Mouse (Mus musculus): Measurements from ENCODE around the gene Tmem120b. TPM values are rescaled to one million over a fixed set of nuclear protein-coding genes. Genes with fewer than 3 reads are reported as not detected.
A peak's percentile ranks its signal among the peaks of the same experiment; 100 is the strongest.

The Tmem120b gene
- polyA plus RNA-seq, 1 experiment from 2014 or later, result 19.1 TPM

DNA sequence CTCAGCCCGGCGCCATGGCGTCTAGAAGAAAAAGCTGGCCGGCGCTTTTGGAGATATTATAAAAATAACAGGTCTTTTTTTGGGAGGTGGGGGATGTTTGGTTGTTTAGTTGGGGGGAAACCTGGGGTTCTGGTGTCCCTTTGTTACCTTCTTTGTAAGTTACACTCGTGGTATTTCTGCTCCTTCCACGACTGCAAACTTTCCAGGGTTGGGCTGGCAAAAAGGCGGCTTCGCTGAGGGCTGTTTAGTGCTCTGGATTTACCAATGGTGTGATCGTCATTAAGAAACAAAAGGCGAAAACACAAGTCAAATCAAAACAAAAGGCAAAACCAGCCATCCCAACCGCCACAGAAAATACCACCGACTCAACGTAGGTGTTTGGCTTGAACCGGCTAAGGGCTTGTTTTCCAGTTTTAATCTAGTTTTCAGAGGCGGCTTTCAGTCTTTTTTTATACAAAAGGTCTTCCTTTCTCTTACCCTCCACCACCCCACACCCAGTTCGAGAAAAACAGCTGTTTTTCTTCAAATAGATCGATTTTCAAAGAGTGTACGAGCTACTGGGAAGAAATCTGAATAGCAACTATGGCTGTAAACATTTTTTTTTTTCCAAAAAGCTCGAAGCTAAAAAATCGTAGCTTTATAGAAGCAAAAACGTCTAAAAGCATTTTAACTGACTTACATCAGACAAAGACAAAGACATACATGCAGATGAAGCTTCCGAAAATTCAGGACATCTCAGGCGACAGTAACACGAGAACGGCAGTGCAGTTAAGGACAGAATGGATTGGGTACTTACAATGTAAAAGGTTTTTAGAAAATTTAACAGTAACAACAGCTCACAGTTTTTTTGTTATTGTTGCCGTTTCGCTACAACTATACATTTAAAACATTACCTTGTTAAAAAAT is 71.8 kb downstream of the Tmem120b start:
- no peak for ATAC-seq (ENCODE audit: low FRiP score, low read depth)
- Histone ChIP-seq H3K9ac (peak overlapping the region; percentile 100), H3K4me3 (peak overlapping the region; percentile 94), H3K9me3 (no peaks in the 10 kb centered on the region), H3K4me1 (peaks cover 52% of the 10 kb centered on the region), H3K27me3 (no peaks in the 10 kb centered on the region), H3K4me2 (replicated peaks) (peak overlapping the region; percentile 98), H3K36me3 (peaks cover 12% of the 10 kb centered on the region; the same call in 1 of the 2 replicates), H3K27ac (peak overlapping the region; percentile 100)
- under 1% methylated on average over 28 of the region's 28 CpGs for WGBS

DNA sequence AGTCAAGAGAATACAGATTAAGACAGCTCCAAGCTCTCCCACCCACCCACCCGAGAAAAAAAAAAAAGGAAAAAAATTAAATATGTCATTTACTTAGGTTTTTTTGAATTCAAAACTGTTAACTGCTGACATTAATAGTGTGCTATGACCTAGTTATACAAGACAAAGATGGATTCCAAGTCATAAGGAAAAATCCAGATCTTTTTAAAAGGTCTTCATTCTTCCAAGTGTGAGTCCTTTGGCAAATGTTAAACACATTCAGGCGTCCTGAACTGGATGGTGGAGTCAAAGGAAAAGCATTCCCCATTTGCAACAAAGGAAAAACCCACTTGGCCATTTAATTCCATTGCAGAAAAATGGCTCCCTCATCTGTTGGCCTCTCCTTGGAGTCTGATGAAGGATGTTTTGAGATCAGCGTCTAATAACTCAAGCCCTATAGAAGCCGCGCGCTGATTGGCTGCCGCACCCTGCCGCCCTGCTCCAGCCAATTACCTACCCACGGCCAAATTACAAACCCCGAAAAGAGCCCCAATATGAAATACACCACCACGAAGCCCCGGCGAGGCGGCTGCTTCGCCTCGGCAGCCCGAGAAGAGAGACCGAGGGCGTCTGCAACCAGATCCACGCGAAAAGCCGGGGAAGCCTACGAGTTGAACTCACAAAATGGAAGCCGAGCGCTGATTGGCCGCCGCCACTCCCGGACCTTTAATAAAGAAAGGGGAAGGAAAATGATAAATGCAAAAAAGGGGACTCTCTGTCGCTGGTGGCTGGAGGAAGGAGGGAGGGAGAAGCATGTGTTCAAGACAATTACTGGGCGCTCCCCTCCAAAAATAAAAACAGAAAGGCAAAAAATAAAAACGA is 72.7 kb downstream of the Tmem120b start:
- Histone ChIP-seq H3K9ac (peak overlapping the region; percentile 100), H3K27me3 (no peaks in the 10 kb centered on the region), H3K9me3 (no peaks in the 10 kb centered on the region), H3K4me3 (peak overlapping the region; percentile 94), H3K4me1 (peaks cover 52% of the 10 kb centered on the region), H3K36me3 (peaks cover 20% of the 10 kb centered on the region), H3K27ac (peak overlapping the region; percentile 100), H3K4me2 (replicated peaks) (peak overlapping the region; percentile 98)
- ATAC-seq (ENCODE audit: low FRiP score, low read depth), result peak; percentile 77
- under 1% methylated on average over 31 of the region's 31 CpGs for WGBS

DNA sequence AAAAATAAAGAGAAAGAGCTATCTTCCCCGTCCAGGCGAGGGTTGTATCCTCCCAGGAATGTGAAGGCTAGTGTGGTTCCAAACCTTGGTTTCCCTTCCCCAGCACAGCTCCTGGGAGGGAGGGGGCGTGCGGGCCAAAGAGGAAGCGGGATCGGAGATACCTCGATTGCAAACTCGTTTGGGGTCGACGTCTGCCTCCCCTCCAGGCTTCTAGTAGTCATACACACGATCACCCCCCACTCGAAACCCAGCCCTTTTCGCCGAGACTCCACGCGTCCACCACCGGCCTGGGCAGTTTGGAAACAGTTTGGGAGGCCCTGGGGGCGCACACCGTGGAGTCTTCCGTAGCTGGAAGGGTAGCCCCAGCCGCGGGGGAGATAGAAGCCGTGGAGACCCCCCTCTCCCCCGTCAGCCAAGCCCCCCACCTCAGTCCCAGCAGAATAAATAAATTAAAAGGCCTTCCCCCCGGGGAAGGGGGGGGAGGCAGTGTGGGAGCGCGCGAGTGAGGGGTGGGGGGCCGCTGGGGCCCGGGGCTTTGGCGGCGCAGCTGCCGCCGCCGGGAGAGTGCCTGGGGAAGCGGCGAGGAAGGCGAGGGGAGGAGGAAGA is 73.4 kb downstream of the Tmem120b start:
- WGBS, result 1% methylated on average over 32 of the region's 38 CpGs
- Histone ChIP-seq H3K36me3 (peaks cover 25% of the 10 kb centered on the region), H3K4me2 (replicated peaks) (peak overlapping the region; percentile 98), H3K27me3 (no peaks in the 10 kb centered on the region), H3K4me3 (peak overlapping the region; percentile 94), H3K9me3 (no peaks in the 10 kb centered on the region), H3K4me1 (peaks cover 52% of the 10 kb centered on the region), H3K27ac (peak overlapping the region; percentile 100), H3K9ac (peak overlapping the region; percentile 100)
- 0 out of 2 replicates have a peak, but pooled peaks have one; percentile 15 for ATAC-seq (ENCODE audit: low FRiP score, low read depth)

DNA sequence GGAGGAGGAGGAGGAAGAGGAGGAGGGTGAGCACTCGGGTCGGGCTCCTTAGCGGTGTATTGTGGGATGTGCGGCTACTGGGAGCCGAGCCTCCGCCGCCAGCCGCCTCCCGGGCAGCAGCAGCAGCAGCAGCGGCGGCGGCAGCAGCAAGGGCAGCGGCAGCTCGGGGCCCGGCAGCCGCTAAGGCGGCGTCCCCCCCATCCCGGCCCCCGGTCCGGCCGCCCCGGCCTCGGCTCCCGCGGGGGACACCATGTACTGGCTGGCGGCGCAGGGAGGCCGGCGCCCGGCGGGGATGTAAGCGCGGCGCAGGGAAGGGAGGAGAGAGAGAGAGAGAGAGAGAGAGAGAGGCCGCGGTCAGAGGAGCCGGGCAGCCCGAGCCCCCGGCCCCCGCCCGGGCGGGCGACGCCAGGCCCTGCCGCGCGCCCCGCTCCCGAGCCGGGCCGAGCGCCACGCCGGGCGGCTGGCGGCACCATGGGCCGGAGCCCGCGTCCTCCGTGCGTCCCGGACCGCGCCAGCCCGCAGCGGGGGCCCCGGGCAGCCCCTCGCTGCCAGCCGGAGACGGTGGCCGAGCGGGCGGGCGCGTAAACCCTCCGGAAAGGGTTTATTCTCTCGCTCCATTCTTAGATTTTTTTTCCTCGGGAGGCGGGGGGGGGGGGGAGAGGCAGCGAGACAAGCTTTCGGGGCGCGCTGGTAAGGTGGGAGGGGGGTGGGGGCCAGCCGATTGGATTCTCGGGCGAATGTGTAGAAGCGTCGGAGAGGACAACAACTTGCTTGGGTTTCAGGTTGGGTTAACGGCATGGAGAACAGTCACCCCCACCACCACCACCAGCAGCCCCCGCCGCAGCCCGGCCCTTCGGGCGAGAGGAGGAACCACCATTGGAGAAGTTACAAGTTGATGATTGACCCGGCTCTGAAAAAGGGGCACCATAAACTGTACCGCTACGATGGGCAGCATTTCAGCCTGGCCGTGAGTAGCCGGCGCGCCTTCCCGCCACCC is 74.2 kb downstream of the Tmem120b start, which contains the start of gene Setd1b:
Gene Setd1b (plus strand): TSS at position 33 of the 997 bp plus-strand sequence.
- peak within 1 kb of the TSS; percentile 100 for H3K27ac ChIP-seq
- ATAC-seq (ENCODE audit: low FRiP score, low read depth), result no peak
- WGBS, result under 1% methylated on average over 94 of the region's 103 CpGs

DNA sequence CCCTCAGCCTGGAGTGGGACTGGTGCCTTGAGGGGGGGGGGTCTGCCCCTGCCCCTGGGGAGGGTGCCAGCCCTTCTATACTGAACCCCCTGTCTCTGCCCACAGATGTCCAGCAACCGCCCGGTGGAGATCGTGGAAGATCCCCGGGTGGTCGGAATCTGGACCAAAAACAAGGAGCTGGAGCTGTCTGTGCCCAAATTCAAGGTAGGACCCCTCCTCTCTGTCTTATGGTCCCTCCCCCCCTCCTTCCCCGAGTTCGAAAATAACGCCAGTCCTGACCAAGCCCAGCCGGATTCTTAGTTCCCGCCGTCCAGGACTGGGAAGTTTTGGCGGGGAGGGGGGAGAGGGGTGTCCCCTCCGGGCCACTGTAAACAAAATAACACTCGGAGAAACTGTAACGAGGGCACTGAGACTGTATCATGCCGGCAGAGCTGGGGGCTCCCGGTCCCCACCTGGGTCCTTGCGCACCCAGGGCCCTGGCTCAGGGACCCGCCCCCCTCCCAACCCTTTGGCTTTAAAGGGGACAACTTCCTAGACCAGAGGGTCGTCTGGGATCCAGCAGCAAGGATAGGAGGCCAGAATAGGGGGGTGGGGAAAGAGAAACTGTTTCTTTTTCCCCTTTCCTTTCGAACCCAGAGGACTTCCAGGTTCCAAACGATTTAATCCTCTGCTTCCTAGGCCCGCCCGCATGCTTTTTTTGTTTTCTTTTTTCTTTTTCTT is 75.2 kb downstream of the Tmem120b start:
- peak overlapping the region; percentile 100 for H3K9ac ChIP-seq
- peaks cover 38% of the 10 kb centered on the region for H3K4me1 ChIP-seq
- no peaks in the 10 kb centered on the region for H3K27me3 ChIP-seq
- peak overlapping the region; percentile 98 for H3K4me2 ChIP-seq (replicated peaks)
- peaks cover 40% of the 10 kb centered on the region for H3K36me3 ChIP-seq
- H3K4me3 ChIP-seq, result peak overlapping the region; percentile 94
- WGBS, result 2% methylated on average over 21 of the region's 24 CpGs
- ATAC-seq (ENCODE audit: low FRiP score, low read depth), result no peak
- peak overlapping the region; percentile 100 for H3K27ac ChIP-seq
- no peaks in the 10 kb centered on the region for H3K9me3 ChIP-seq

More for the DNA sequence above, 74.2 kb downstream of the Tmem120b start, which contains the start of gene Setd1b:
- H3K4me1 ChIP-seq, result peaks cover 44% of the 10 kb centered on the region
- H3K4me2 ChIP-seq (replicated peaks), result peak within 1 kb of the TSS; percentile 98
- no peaks in the 10 kb centered on the region for H3K27me3 ChIP-seq
- peak within 1 kb of the TSS; percentile 94 for H3K4me3 ChIP-seq
- no peaks in the 10 kb centered on the region for H3K9me3 ChIP-seq
- H3K36me3 ChIP-seq, result peaks cover 31% of the 10 kb centered on the region
- peak within 1 kb of the TSS; percentile 100 for H3K9ac ChIP-seq

DNA sequence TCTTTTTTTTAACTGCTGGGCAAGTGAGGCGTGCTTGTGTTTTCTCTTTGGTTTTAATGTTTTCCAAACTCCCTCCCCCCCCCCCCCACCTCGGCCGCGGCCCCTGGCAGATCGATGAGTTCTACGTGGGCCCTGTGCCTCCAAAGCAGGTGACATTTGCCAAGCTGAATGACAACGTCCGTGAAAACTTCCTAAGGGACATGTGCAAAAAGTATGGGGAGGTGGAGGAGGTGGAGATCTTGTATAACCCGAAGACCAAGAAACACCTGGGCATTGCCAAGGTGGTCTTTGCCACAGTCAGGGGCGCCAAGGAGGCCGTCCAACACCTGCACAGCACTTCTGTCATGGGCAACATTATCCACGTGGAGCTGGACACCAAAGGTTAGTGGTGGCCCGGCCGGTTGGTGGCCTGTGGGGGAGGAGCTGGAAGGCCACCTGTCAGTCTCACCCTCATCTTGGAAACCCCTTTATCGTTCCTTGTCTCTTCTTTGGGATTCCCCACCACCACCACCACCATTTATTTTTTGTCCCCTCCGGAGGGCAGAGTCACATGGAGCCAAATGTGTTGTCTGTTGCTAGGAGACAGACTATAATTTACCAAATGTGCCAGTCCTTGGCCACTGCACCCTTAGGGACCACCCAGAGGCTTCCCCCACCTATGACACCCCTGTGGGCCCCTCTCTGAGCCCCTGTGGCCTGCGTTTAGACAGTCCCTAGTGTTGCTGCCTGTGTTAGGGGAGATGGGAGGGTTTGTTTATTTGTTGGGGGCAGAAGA is 75.9 kb downstream of the Tmem120b start:
- Histone ChIP-seq H3K27me3 (no peaks in the 10 kb centered on the region), H3K4me3 (peak overlapping the region; percentile 94), H3K27ac (no peak overlapping the region; the same call in 1 of the 2 replicates), H3K4me2 (replicated peaks) (peak overlapping the region; percentile 98), H3K9ac (peak overlapping the region; percentile 100), H3K4me1 (peaks cover 43% of the 10 kb centered on the region), H3K36me3 (peaks cover 48% of the 10 kb centered on the region), H3K9me3 (no peaks in the 10 kb centered on the region)
- ATAC-seq (ENCODE audit: low FRiP score, low read depth), result no peak
- WGBS, result 7% methylated on average over 17 of the region's 17 CpGs

DNA sequence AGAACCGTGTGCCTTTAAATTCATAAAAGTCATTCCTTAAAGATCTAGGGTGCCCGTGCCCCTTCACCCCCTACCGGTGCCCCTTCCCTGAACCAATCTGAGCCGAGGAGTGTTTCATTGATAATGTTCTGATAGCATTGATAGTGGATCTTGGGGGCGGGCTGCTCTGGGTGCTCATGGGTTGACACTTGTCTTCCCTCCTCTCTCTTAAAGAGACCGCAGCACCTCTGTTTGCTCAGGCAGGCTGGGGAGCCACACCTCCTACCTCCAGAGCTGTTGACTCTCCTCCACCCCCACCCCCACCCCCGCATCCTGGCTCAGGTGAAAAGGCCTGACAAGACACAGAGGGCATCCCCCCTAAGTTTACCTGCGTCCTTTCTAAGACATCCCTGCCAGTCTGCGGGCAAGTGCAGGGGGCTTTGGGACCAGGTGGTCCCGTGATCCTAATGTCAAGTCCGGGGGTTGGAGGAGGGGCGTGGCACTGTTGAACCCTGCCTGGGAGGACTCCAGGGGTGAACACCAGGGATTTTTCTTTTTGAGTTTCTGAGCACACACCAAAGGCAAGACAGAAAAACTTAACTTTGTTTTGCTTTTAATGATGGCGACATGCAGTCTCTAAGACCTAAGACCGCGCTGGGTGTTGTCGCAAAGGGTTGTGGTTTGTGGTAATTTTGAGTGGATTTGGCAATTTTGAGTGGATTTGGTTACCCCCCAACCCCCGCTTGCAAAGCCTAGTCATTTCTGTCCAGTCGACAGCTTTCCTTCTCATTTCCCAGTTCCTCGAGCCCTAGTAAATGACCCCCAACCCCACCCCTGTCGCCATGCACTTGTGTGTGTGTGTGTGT is 76.8 kb downstream of the Tmem120b start:
- no peak for ATAC-seq (ENCODE audit: low FRiP score, low read depth)
- peak overlapping the region; percentile 100 for H3K9ac ChIP-seq
- peak overlapping the region; percentile 94 for H3K4me3 ChIP-seq
- H3K4me1 ChIP-seq, result peaks cover 51% of the 10 kb centered on the region
- H3K36me3 ChIP-seq, result peaks cover 51% of the 10 kb centered on the region
- H3K27me3 ChIP-seq, result no peaks in the 10 kb centered on the region
- H3K27ac ChIP-seq, result no peak overlapping the region
- H3K9me3 ChIP-seq, result no peaks in the 10 kb centered on the region
- WGBS, result 31% methylated on average over 20 of the region's 20 CpGs
- H3K4me2 ChIP-seq (replicated peaks), result peak overlapping the region; percentile 98

DNA sequence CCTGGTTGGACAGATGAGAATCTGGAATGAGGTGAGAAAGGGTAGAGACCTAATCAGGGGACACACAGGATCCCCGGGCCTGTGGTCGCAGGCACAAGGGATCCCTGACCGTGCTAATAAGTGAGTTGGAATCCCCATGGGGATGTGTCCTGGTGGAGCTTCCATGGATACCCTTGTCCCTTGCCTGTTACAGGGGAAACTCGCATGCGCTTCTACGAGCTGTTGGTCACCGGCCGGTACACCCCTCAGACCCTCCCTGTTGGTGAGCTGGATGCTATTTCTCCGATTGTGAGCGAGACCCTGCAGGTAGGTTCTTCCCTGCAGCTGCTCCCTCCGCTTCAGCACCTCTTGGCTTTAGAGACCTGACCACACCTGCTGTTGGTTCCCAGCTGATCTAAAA is 78.1 kb downstream of the Tmem120b start:
- Histone ChIP-seq H3K9me3 (no peaks in the 10 kb centered on the region), H3K27me3 (no peaks in the 10 kb centered on the region), H3K4me1 (peaks cover 65% of the 10 kb centered on the region), H3K36me3 (peaks cover 63% of the 10 kb centered on the region), H3K4me2 (replicated peaks) (no peak overlapping the region), H3K4me3 (no peak overlapping the region), H3K27ac (no peak overlapping the region), H3K9ac (no peak overlapping the region)
- 83% methylated on average over 11 of the region's 11 CpGs for WGBS
- ATAC-seq (ENCODE audit: low FRiP score, low read depth), result no peak

DNA sequence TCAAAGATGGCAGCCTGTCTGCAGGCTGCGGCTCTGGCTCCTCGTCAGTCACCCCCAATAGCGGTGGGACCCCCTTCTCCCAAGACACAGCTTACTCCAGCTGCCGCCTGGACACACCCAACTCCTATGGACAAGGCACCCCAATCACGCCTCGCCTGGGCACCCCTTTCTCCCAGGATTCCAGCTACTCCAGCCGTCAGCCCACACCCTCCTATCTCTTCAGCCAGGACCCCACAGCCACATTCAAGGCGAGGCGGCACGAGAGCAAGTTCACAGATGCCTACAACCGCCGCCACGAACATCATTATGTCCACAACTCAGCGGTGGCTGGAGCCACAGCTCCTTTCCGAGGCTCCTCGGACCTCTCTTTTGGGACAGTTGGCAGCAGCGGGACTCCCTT is 79.4 kb downstream of the Tmem120b start:
- no peak overlapping the region for H3K4me2 ChIP-seq (replicated peaks)
- H3K36me3 ChIP-seq, result peaks cover 75% of the 10 kb centered on the region
- no peak overlapping the region for H3K27ac ChIP-seq
- H3K27me3 ChIP-seq, result no peaks in the 10 kb centered on the region
- peaks cover 68% of the 10 kb centered on the region for H3K4me1 ChIP-seq
- 85% methylated on average over 17 of the region's 17 CpGs for WGBS
- H3K4me3 ChIP-seq, result no peak overlapping the region
- H3K9ac ChIP-seq, result 0 out of 2 replicates have a peak overlapping the region, but pooled peaks have one; percentile 13
- no peak for ATAC-seq (ENCODE audit: low FRiP score, low read depth)
- H3K9me3 ChIP-seq, result no peaks in the 10 kb centered on the region

Data from limb, embryonic 13.5 days (tissue).